8 mouse cellular contexts compared by ENCODE assay signal in genomic region chr19:3719362-3719891, GRCm38 (mm10). TPM values are rescaled to one million over a fixed set of nuclear protein-coding genes. Genes with fewer than 3 reads are reported as not detected.
A peak's percentile ranks its signal among the peaks of the same experiment; 100 is the strongest.
DNase-seq lines count a peak whose midpoint lies in the region; ATAC-seq and TF ChIP-seq lines count a peak whose summit lies in the region.

No protein-coding gene starts in this region.

- no peaks in the 10 kb centered on the region for H3K9me3 ChIP-seq in embryonic facial prominence, embryonic 15.5 days (replicated peaks)
- 0 out of 2 replicates have a peak, but pooled peaks cover 2% of the 10 kb centered on the region for H3K9me3 ChIP-seq in limb, embryonic 11.5 days (ENCODE audit: control insufficient read depth, low read length)
- peaks cover 5% of the 10 kb centered on the region; the same call in 1 of the 2 replicates for H3K9me3 ChIP-seq in midbrain, embryonic 10.5 days (replicated peaks)

- no peaks in the 10 kb centered on the region for H3K27me3 ChIP-seq in embryonic facial prominence, embryonic 15.5 days
- no peaks in the 10 kb centered on the region for H3K27me3 ChIP-seq in kidney, adult 2 months (replicated peaks; ENCODE audit: control insufficient read depth, insufficient read depth, low read length)
- H3K27me3 ChIP-seq in limb, embryonic 11.5 days (ENCODE audit: control insufficient read depth, insufficient read depth, low read length), result no peaks in the 10 kb centered on the region
- H3K27me3 ChIP-seq in midbrain, embryonic 10.5 days (ENCODE audit: low read depth, poor library complexity, severe bottlenecking), result no peaks in the 10 kb centered on the region
- H3K27me3 ChIP-seq in small intestine, adult 2 months (ENCODE audit: control insufficient read depth, insufficient read depth, low read length), result no peaks in the 10 kb centered on the region

- peaks cover 12% of the 10 kb centered on the region for H3K4me1 ChIP-seq in embryonic facial prominence, embryonic 15.5 days
- H3K4me1 ChIP-seq in kidney, adult 2 months (ENCODE audit: control insufficient read depth, insufficient read depth, low read length), result peaks cover 10% of the 10 kb centered on the region
- peaks cover 9% of the 10 kb centered on the region; the same call in 1 of the 2 replicates for H3K4me1 ChIP-seq in limb, embryonic 11.5 days (ENCODE audit: control insufficient read depth, insufficient read depth, low read length)
- H3K4me1 ChIP-seq in midbrain, embryonic 10.5 days, result peaks cover 16% of the 10 kb centered on the region
- peaks cover 8% of the 10 kb centered on the region for H3K4me1 ChIP-seq in small intestine, adult 2 months (ENCODE audit: control insufficient read depth, insufficient read depth, insufficient read length, low read length)

- H3K4me3 ChIP-seq in embryonic facial prominence, embryonic 15.5 days (replicated peaks), result peak overlapping the region; percentile 49
- peak overlapping the region; percentile 47 for H3K4me3 ChIP-seq in kidney, adult 2 months (ENCODE audit: insufficient read depth, low read depth, low read length)
- peak overlapping the region; percentile 28 for H3K4me3 ChIP-seq in limb, embryonic 11.5 days (ENCODE audit: low read depth, low read length)
- H3K4me3 ChIP-seq in midbrain, embryonic 10.5 days, result peak overlapping the region; percentile 53
- peak overlapping the region; percentile 54 for H3K4me3 ChIP-seq in small intestine, adult 2 months (ENCODE audit: low read depth, low read length)

- peak overlapping the region; percentile 44 for H3K27ac ChIP-seq in embryonic facial prominence, embryonic 15.5 days (replicated peaks)
- no peak overlapping the region for H3K27ac ChIP-seq in kidney, adult 2 months (ENCODE audit: insufficient read depth, low read depth, low read length)
- H3K27ac ChIP-seq in limb, embryonic 11.5 days (replicated peaks; ENCODE audit: low read depth, low read length), result no peak overlapping the region
- peak overlapping the region; percentile 58 for H3K27ac ChIP-seq in midbrain, embryonic 10.5 days (replicated peaks)
- no peak overlapping the region for H3K27ac ChIP-seq in small intestine, adult 2 months (ENCODE audit: insufficient read depth, low read depth, low read length)

- peak overlapping the region; percentile 12 for H3K9ac ChIP-seq in embryonic facial prominence, embryonic 15.5 days
- H3K9ac ChIP-seq in limb, embryonic 11.5 days (ENCODE audit: low read length), result peak overlapping the region; percentile 27; the same call in 1 of the 2 replicates

- peak overlapping the region; percentile 96 for H3K4me2 ChIP-seq in embryonic facial prominence, embryonic 15.5 days (replicated peaks)
- H3K4me2 ChIP-seq in limb, embryonic 11.5 days (ENCODE audit: low read depth, severe bottlenecking), result peak overlapping the region; percentile 67

- H3K36me3 ChIP-seq in embryonic facial prominence, embryonic 15.5 days, result peaks cover 40% of the 10 kb centered on the region
- H3K36me3 ChIP-seq in kidney, adult 2 months (ENCODE audit: control insufficient read depth, insufficient read depth, low read length), result no peaks in the 10 kb centered on the region
- peaks cover 11% of the 10 kb centered on the region for H3K36me3 ChIP-seq in limb, embryonic 11.5 days (ENCODE audit: control insufficient read depth, insufficient read depth, low read length)
- peaks cover 45% of the 10 kb centered on the region for H3K36me3 ChIP-seq in midbrain, embryonic 10.5 days
- peaks cover 32% of the 10 kb centered on the region for H3K36me3 ChIP-seq in small intestine, adult 2 months (ENCODE audit: control insufficient read depth, insufficient read depth, low read length)

- TF ChIP-seq POLR2A in kidney, adult 2 months (IDR thresholded peaks at IDR 0.05; ENCODE audit: low read depth, low read length), result no peak
- TF ChIP-seq POLR2A in small intestine, adult 2 months (IDR thresholded peaks at IDR 0.05; ENCODE audit: low read depth, low read length), result no peak

- WGBS in embryonic facial prominence, embryonic 15.5 days, result 2% methylated on average over 27 of the region's 27 CpGs
- WGBS in kidney, adult 2 months, result 2% methylated on average over 27 of the region's 27 CpGs
- WGBS in limb, embryonic 11.5 days, result 1% methylated on average over 27 of the region's 27 CpGs
- WGBS in midbrain, embryonic 10.5 days, result 1% methylated on average over 27 of the region's 27 CpGs
- under 1% methylated on average over 27 of the region's 27 CpGs for WGBS in small intestine, adult 2 months

- peak; percentile 73 to 92 for DNase-seq in adrenal gland, adult (ENCODE audit: inconsistent age in 2 of 2, low spot score in 1 of 2)
- no peak for DNase-seq in adrenal gland, adult 8-10 months
- peak; percentile 53 to 64 for DNase-seq in heart, adult 9 months (ENCODE audit: low spot score in 2 of 2)
- peak; percentile 80 for DNase-seq in kidney, adult 2 months
- peak; percentile 73 for DNase-seq in limb, embryonic 11.5 days (ENCODE audit: low spot score)
- DNase-seq in midbrain, embryonic 10.5 days (ENCODE audit: low spot score), result peak; percentile 61

- peak; percentile 65 for ATAC-seq in embryonic facial prominence, embryonic 15.5 days (ENCODE audit: insufficient number of reproducible peaks, low FRiP score, low TSS enrichment, low read depth)
- peak; percentile 57 for ATAC-seq in limb, embryonic 11.5 days (ENCODE audit: insufficient number of reproducible peaks, low FRiP score, low TSS enrichment, low read depth)

- peak; percentile 77 for TF ChIP-seq CTCF in kidney, adult 2 months (conservative IDR thresholded peaks at IDR 0.05; ENCODE audit: insufficient read depth, insufficient read length, low read depth, low read length)
- peak; percentile 54 for TF ChIP-seq CTCF in small intestine, adult 2 months (IDR thresholded peaks at IDR 0.05; ENCODE audit: extremely low read depth, insufficient read length, insufficient replicate concordance, low read depth, low read length)

RNA-seq across cellular contexts. Expression of gene 1810055G02Rik, which starts 11.3 kb away (rescaled TPM):
- 10 to 100 TPM; 29.1 to 42.7 (median 32.1) TPM for total RNA-seq in adrenal gland, adult 8-10 months (2022)
- polyA plus RNA-seq in embryonic facial prominence, embryonic 15.5 days (2015; fragmentation: Nextera tagmentation; extraction: Ambion mirVana), result 54.4 and 55.9 TPM in 2 replicates
- 18.8 and 23.3 TPM in 2 replicates for polyA plus RNA-seq in kidney, adult 2 months (2012; rRNA removed)
- 38.3 and 42.9 TPM in 2 replicates for polyA plus RNA-seq in limb, embryonic 11.5 days (2014; fragmentation: Nextera tagmentation; extraction: Ambion mirVana)
- polyA plus RNA-seq in midbrain, embryonic 10.5 days (2016; fragmentation: Nextera tagmentation; extraction: Ambion mirVana), result 47.1 and 48.6 TPM in 2 replicates
- 180 and 300 TPM in 2 replicates for polyA plus RNA-seq in small intestine, adult 2 months (2012; rRNA removed)

RNA-seq across cellular contexts. Expression of gene Lrp5, which starts 33.1 kb away (rescaled TPM):
- total RNA-seq in adrenal gland, adult 8-10 months (2022), result 100 to 1,000 TPM in 3 of 4 experiments, 10 to 100 TPM in 1; 99.3 to 161 (median 120) TPM
- polyA plus RNA-seq in embryonic facial prominence, embryonic 15.5 days (2015; fragmentation: Nextera tagmentation; extraction: Ambion mirVana), result 7.7 and 8.6 TPM in 2 replicates
- polyA plus RNA-seq in kidney, adult 2 months (2012; rRNA removed), result 33.9 and 34.2 TPM in 2 replicates
- polyA plus RNA-seq in limb, embryonic 11.5 days (2014; fragmentation: Nextera tagmentation; extraction: Ambion mirVana), result 7.2 and 7.9 TPM in 2 replicates
- 2.3 and 2.5 TPM in 2 replicates for polyA plus RNA-seq in midbrain, embryonic 10.5 days (2016; fragmentation: Nextera tagmentation; extraction: Ambion mirVana)
- 50.9 and 96.7 TPM in 2 replicates for polyA plus RNA-seq in small intestine, adult 2 months (2012; rRNA removed)

RNA-seq across cellular contexts. Expression of gene Kmt5b, which starts 47.8 kb away (rescaled TPM):
- 10 to 100 TPM; 46.7 to 80.0 (median 62.7) TPM for total RNA-seq in adrenal gland, adult 8-10 months (2022)
- polyA plus RNA-seq in embryonic facial prominence, embryonic 15.5 days (2015; fragmentation: Nextera tagmentation; extraction: Ambion mirVana), result 24.7 and 29.3 TPM in 2 replicates
- polyA plus RNA-seq in kidney, adult 2 months (2012; rRNA removed), result 12.6 and 12.9 TPM in 2 replicates
- 25.3 and 30.6 TPM in 2 replicates for polyA plus RNA-seq in limb, embryonic 11.5 days (2014; fragmentation: Nextera tagmentation; extraction: Ambion mirVana)
- polyA plus RNA-seq in midbrain, embryonic 10.5 days (2016; fragmentation: Nextera tagmentation; extraction: Ambion mirVana), result 29.7 and 38.3 TPM in 2 replicates
- 7.4 and 16.8 TPM in 2 replicates for polyA plus RNA-seq in small intestine, adult 2 months (2012; rRNA removed)

Comparison
In these comparisons a context has a peak if more than half of its experiments do, and no peak if none do; other contexts are left out.
1. H3K27ac ChIP-seq: peak in embryonic facial prominence, embryonic 15.5 days (single experiment) and midbrain, embryonic 10.5 days (single experiment); none in kidney, adult 2 months (single experiment), limb, embryonic 11.5 days (single experiment) and small intestine, adult 2 months (single experiment).
2. Peak in every context shown above with its lines, with median percentiles within 50 percentile points of each other: H3K4me3 ChIP-seq.